Mouse (Mus musculus) cortical plate, adult 2 months (tissue): Measurements from ENCODE around the gene Fndc9. TPM values are rescaled to one million over a fixed set of nuclear protein-coding genes. Genes with fewer than 3 reads are reported as not detected.

ENCODE experiments used
- H3K27ac ChIP-seq: fragments of 200-500 bp; 2 replicates; pipeline ENCODE4 v1.5.1; 2012; ENCODE audit warnings: low read length, control low read depth, inconsistent platforms; ENCODE audit not compliant: insufficient read depth
- H3K4me1 ChIP-seq: fragments of 200-500 bp; 2 replicates; pipeline ENCODE4 v1.6.1; 2011; ENCODE audit warnings: low read length; ENCODE audit not compliant: control insufficient read depth, insufficient read depth
- H3K4me3 ChIP-seq: fragments of 200-500 bp; 2 replicates; pipeline ENCODE4 v1.5.1; 2011; ENCODE audit warnings: mild to moderate bottlenecking, low read length, control low read depth; ENCODE audit not compliant: insufficient read depth
- CTCF ChIP-seq: fragments of 200-500 bp; IDR thresholded peaks from 2 replicates; pipeline ENCODE4 v1.5.1; 2011; ENCODE audit warnings: mild to moderate bottlenecking, control low read depth, low read length; ENCODE audit not compliant: insufficient read depth; ENCODE audit errors: extremely low read depth
- POLR2A ChIP-seq: fragments of 200-500 bp; IDR thresholded peaks from 2 replicates; pipeline ENCODE4 v1.6.1; 2011; ENCODE audit warnings: mild to moderate bottlenecking, low read length, control low read depth; ENCODE audit not compliant: insufficient read depth; ENCODE audit errors: extremely low read depth
- polyA plus RNA-seq: library from polyadenylated mRNA; depleted of rRNA; stranded (reverse); fragments of >200 nt; gene quantifications from 2 replicates; pipeline ENCODE4 v1.2.3, GENCODE M21; 2012; rRNA removed

Gene Fndc9
- polyA plus RNA-seq, 1 experiment = 0.96 TPM

DNA sequence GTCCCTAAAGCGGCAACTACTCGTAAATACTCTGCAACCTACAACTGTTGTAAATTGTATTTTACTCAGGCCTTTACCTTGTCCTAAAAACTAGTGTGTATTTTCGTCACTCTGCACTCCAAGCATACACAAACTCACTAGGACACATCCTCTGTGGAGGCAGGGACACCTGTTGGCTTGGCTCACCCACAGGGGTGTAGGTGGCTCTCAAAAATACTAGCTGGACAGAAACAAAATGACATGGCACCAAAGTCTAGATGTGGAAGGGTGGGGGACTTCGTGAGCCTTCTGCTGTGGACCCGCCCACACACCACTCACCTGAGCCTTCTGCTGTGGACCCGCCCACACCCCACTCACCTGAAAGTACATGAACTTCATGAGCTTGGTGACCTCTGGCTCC, 48.5 kb downstream of the Fndc9 start:
- peaks cover 5% of the 10 kb centered on the region; the same call in 1 of the 2 replicates for H3K4me1 ChIP-seq
- H3K27ac ChIP-seq = no peak overlapping the region
- H3K4me3 ChIP-seq = no peak overlapping the region
- TF ChIP-seq POLR2A (no peak), CTCF (no peak)

DNA sequence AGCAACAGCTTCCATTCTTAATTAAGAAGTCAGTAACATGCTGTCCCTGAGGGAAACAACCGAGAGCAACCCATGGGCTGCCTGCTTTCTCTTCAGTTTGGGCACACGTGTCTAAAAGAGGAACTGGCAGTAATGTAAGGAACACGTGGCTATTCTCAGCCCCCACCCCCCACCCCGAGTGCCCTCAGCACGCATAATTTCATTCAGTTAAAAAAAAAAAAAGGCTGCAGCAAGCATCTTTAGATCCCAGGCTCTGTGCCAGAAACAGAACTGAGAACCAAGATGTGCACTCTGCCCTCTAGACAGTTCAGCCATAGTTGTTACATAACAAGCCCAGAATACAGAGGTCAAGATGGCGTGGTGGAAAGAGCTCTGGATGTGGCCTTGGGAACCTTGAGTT, 51.5 kb downstream of the Fndc9 start:
- H3K4me3 ChIP-seq = no peak overlapping the region
- H3K4me1 ChIP-seq = peaks cover 7% of the 10 kb centered on the region
- no peak overlapping the region for H3K27ac ChIP-seq
- TF ChIP-seq POLR2A (no peak), CTCF (no peak)

DNA sequence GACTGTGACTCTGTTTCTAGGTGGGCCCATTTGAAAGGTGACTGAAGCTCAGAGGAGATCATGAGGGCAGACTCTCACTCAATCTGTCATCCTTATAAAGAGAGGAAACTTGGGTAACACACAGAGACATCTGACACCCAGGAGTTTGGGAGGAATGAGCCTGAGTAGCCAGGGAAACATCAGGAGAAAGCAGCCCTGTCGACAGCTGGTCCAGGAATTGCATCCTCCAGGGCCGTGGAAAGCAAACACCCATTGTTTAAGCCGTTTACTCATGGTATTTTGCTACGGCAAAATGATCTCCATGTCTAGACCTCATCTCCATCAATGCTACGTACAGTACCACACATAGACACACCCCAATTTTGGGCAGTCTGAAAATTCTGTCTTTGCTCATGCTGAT, 52.8 kb downstream of the Fndc9 start:
- TF ChIP-seq CTCF (no peak), POLR2A (no peak)
- Histone ChIP-seq H3K4me3 (no peak overlapping the region), H3K27ac (no peak overlapping the region), H3K4me1 (peaks cover 7% of the 10 kb centered on the region)

DNA sequence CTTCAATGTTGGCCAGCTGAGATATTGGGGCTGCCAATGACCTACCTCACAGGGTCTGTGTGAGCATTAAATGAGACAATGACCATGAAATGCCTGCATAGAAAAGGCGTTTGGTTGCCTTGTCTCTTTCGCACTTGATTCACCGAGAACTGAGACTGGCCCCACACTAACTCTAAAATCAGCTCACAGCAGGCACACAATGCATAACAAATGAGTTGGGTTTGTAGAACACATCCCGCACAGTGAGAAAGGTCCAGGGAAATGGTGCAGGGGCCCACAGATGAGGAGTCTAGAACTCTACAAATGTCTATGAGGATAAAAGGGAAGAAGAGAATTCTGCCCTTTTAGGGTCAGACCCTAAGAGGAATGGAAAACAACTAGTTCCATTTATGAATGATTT, 53.7 kb downstream of the Fndc9 start:
- Histone ChIP-seq H3K27ac (no peak overlapping the region), H3K4me3 (no peak overlapping the region), H3K4me1 (peaks cover 9% of the 10 kb centered on the region)
- TF ChIP-seq CTCF (no peak), POLR2A (no peak)

Other genes starting within 250 kb of the Fndc9 start
- 6.8 and 11.1 TPM in 2 replicates for gene Gm12166, start 183.2 kb upstream of the Fndc9 start, polyA plus RNA-seq
- gene Adam19, start 179.5 kb upstream of the Fndc9 start, polyA plus RNA-seq = 9.6 and 9.9 TPM in 2 replicates
- 4.0 and 4.9 TPM in 2 replicates for gene Nipal4, start 69.0 kb upstream of the Fndc9 start, polyA plus RNA-seq
- gene Cyfip2, start 77.3 kb downstream of the Fndc9 start, polyA plus RNA-seq = 273 and 275 TPM in 2 replicates
- gene Itk, start 154.0 kb downstream of the Fndc9 start, polyA plus RNA-seq = 0.23 and 0.28 TPM in 2 replicates
- gene Fam71b, start 161.0 kb downstream of the Fndc9 start, polyA plus RNA-seq = not detected in 2 replicates
- 29.4 and 32.8 TPM in 2 replicates for gene Med7, start 201.4 kb downstream of the Fndc9 start, polyA plus RNA-seq
- gene Havcr2, start 219.4 kb downstream of the Fndc9 start, polyA plus RNA-seq = 1.5 and 1.6 TPM in 2 replicates